Mouse (Mus musculus): ENCODE measurements around the gene Arl6.

GRCm38 (mm10) chr16:59572685-59573084 is 66.5 kb downstream of the Arl6 start:
- TF ChIP-seq CTCF (IDR thresholded peaks at IDR 0.05; ENCODE audit: control insufficient read depth, insufficient read depth, low read length) (no peak), POLR2A (IDR thresholded peaks at IDR 0.05; ENCODE audit: borderline replicate concordance, control insufficient read depth, low read depth, low read length) (no peak)
